Mouse (Mus musculus) limb, embryonic 14.5 days (tissue): ENCODE measurements at regions not wholly inside any gene's neighbourhood (a gene's known extent, or its start where the extent isn't known, plus 50 kb on each side); places are given as distances from the start of the nearest gene placed in this dataset.

Experiments used
- ATAC-seq: fragments of 200-750 bp; cut with Nextera tagmentation; 2 replicates; pipeline ENCODE4 v1.8.0; 2017; ENCODE audit warnings: low read depth, moderate number of reproducible peaks, moderate TSS enrichment; ENCODE audit not compliant: low FRiP score
- DNase-seq: peaks from one replicate; pipeline ENCODE4 v3.0.0-alpha.2; 2015; ENCODE audit warnings: low spot score
- H3K27ac ChIP-seq: fragments of 300-500 bp; sonication (generic); replicated peaks from 2 replicates; pipeline ENCODE4 v1.5.1; 2014; ENCODE audit warnings: low read depth, mild to moderate bottlenecking, low read length, moderate library complexity, mixed read lengths
- H3K27me3 ChIP-seq: fragments of 300-500 bp; sonication (generic); 2 replicates; pipeline ENCODE4 v1.6.1; 2014; ENCODE audit warnings: low read length, mixed read lengths; ENCODE audit not compliant: control insufficient read depth, insufficient read depth
- H3K36me3 ChIP-seq: fragments of 300-500 bp; sonication (generic); 2 replicates; pipeline ENCODE4 v1.6.1; 2014; ENCODE audit warnings: mild to moderate bottlenecking, low read length, moderate library complexity, mixed read lengths; ENCODE audit not compliant: control insufficient read depth, insufficient read depth
- H3K4me1 ChIP-seq: fragments of 300-500 bp; sonication (generic); 2 replicates; pipeline ENCODE4 v1.6.1; 2014; ENCODE audit warnings: antibody characterized with exemption, low read length, mixed read lengths; ENCODE audit not compliant: control insufficient read depth, insufficient read depth
- H3K4me2 ChIP-seq: fragments of 300-500 bp; sonication (generic); replicated peaks from 2 replicates; pipeline ENCODE4 v1.6.1; 2014; ENCODE audit warnings: low read depth, mild to moderate bottlenecking, low read length, moderate library complexity; ENCODE audit not compliant: severe bottlenecking
- H3K4me3 ChIP-seq: fragments of 300-500 bp; sonication (generic); replicated peaks from 2 replicates; pipeline ENCODE4 v1.5.1; 2014; ENCODE audit warnings: low read length
- H3K9ac ChIP-seq: fragments of 300-500 bp; sonication (generic); 2 replicates; pipeline ENCODE4 v1.6.1; 2014; ENCODE audit warnings: mild to moderate bottlenecking, low read depth, low read length, moderate library complexity; ENCODE audit not compliant: severe bottlenecking
- H3K9me3 ChIP-seq: fragments of 300-500 bp; sonication (generic); 2 replicates; pipeline ENCODE4 v1.6.1; 2016; ENCODE audit warnings: low read length; ENCODE audit not compliant: control insufficient read depth
- POLR2A ChIP-seq: fragments of 200-500 bp; IDR thresholded peaks from 2 replicates; pipeline ENCODE4 v1.8.0; 2012; ENCODE audit warnings: inconsistent platforms, mild to moderate bottlenecking, moderate library complexity, borderline replicate concordance; ENCODE audit not compliant: insufficient read depth, insufficient read length; ENCODE audit errors: extremely low read depth
- whole genome bisulfite sequencing: fragments of 180-500 bp; shearing (Covaris S2); extraction: QIAGEN DNeasy Blood & Tissue Kit; methylation state at CpG from one replicate; pipeline ENCODE4 v1.1.7; 2014; 5-methylcytosine and 5-hydroxymethylcytosine counted together

- Histone ChIP-seq H3K36me3 (no peaks in the 10 kb centered on the region), H3K4me2 (no peak overlapping the region), H3K4me1 (no peaks in the 10 kb centered on the region), H3K27ac (no peak overlapping the region), H3K4me3 (no peak overlapping the region), H3K9me3 (no peaks in the 10 kb centered on the region), H3K9ac (no peak overlapping the region), H3K27me3 (no peaks in the 10 kb centered on the region)
- TF ChIP-seq POLR2A, result no peak
- ATAC-seq, result no peak
- DNase-seq, result no peak
- 66% methylated on average over 2 of the region's 2 CpGs for WGBS
Measured at GRCm38 (mm10) chr14:74093016-74093415, 432.0 kb downstream of the Gm21750 start.

GRCm38 (mm10) chr14:74099696-74100095, 438.7 kb downstream of the Gm21750 start:
- Histone ChIP-seq H3K27me3 (no peaks in the 10 kb centered on the region), H3K4me3 (no peak overlapping the region), H3K4me2 (no peak overlapping the region), H3K9ac (no peak overlapping the region), H3K27ac (no peak overlapping the region), H3K36me3 (no peaks in the 10 kb centered on the region), H3K9me3 (no peaks in the 10 kb centered on the region), H3K4me1 (no peaks in the 10 kb centered on the region)
- ATAC-seq, result no peak
- TF ChIP-seq POLR2A, result no peak
- WGBS, result 92% methylated on average over 4 of the region's 4 CpGs
- DNase-seq, result no peak

- Histone ChIP-seq H3K36me3 (no peaks in the 10 kb centered on the region), H3K4me1 (no peaks in the 10 kb centered on the region), H3K27ac (no peak overlapping the region), H3K9me3 (no peaks in the 10 kb centered on the region), H3K4me2 (no peak overlapping the region), H3K27me3 (no peaks in the 10 kb centered on the region), H3K4me3 (no peak overlapping the region), H3K9ac (no peak overlapping the region)
- TF ChIP-seq POLR2A, result no peak
- WGBS, result 75% methylated on average over 2 of the region's 2 CpGs
- DNase-seq, result no peak
- ATAC-seq, result no peak
Measured at GRCm38 (mm10) chr14:74112603-74113002, 451.6 kb downstream of the Gm21750 start.

- no peak for ATAC-seq
Measured at GRCm38 (mm10) chr14:74113116-74113515, 452.1 kb downstream of the Gm21750 start.

GRCm38 (mm10) chr14:74113556-74113955, 452.5 kb downstream of the Gm21750 start:
- H3K9ac ChIP-seq, result no peak overlapping the region
- no peak for TF ChIP-seq POLR2A
- H3K27ac ChIP-seq, result no peak overlapping the region
- ATAC-seq (no peak), DNase-seq (no peak)
- no peak overlapping the region for H3K4me3 ChIP-seq
- H3K27me3 ChIP-seq, result no peaks in the 10 kb centered on the region
- H3K4me2 ChIP-seq, result no peak overlapping the region
- H3K9me3 ChIP-seq, result no peaks in the 10 kb centered on the region
- no peaks in the 10 kb centered on the region for H3K4me1 ChIP-seq
- no peaks in the 10 kb centered on the region for H3K36me3 ChIP-seq
- WGBS, result 68% methylated on average over 3 of the region's 3 CpGs

More at GRCm38 (mm10) chr14:74113116-74113515, 452.1 kb downstream of the Gm21750 start:
- no peak for TF ChIP-seq POLR2A
- no peak overlapping the region for H3K4me3 ChIP-seq
- H3K9me3 ChIP-seq, result no peaks in the 10 kb centered on the region
- no peak overlapping the region for H3K4me2 ChIP-seq
- no peak overlapping the region for H3K27ac ChIP-seq
- H3K27me3 ChIP-seq, result no peaks in the 10 kb centered on the region
- 54% methylated on average over 5 of the region's 5 CpGs for WGBS
- H3K4me1 ChIP-seq, result no peaks in the 10 kb centered on the region
- no peaks in the 10 kb centered on the region for H3K36me3 ChIP-seq
- DNase-seq, result no peak
- H3K9ac ChIP-seq, result no peak overlapping the region

GRCm38 (mm10) chr14:74117686-74118085, 456.7 kb downstream of the Gm21750 start:
- Histone ChIP-seq H3K36me3 (no peaks in the 10 kb centered on the region), H3K4me3 (no peak overlapping the region), H3K4me2 (no peak overlapping the region), H3K4me1 (no peaks in the 10 kb centered on the region), H3K27ac (no peak overlapping the region), H3K9ac (no peak overlapping the region), H3K27me3 (no peaks in the 10 kb centered on the region), H3K9me3 (no peaks in the 10 kb centered on the region)
- no peak for ATAC-seq
- DNase-seq, result no peak
- no peak for TF ChIP-seq POLR2A
- 76% methylated on average over 2 of the region's 2 CpGs for WGBS
